Mouse (Mus musculus): ENCODE data around the gene Dync1h1. TPM values are rescaled to one million over a fixed set of nuclear protein-coding genes. Genes with fewer than 3 reads are reported as not detected.

Dync1h1 gene
- polyA plus RNA-seq (2015; fragmentation: Nextera tagmentation; extraction: Ambion mirVana), result 7.2 and 8.3 TPM in 2 replicates

DNA sequence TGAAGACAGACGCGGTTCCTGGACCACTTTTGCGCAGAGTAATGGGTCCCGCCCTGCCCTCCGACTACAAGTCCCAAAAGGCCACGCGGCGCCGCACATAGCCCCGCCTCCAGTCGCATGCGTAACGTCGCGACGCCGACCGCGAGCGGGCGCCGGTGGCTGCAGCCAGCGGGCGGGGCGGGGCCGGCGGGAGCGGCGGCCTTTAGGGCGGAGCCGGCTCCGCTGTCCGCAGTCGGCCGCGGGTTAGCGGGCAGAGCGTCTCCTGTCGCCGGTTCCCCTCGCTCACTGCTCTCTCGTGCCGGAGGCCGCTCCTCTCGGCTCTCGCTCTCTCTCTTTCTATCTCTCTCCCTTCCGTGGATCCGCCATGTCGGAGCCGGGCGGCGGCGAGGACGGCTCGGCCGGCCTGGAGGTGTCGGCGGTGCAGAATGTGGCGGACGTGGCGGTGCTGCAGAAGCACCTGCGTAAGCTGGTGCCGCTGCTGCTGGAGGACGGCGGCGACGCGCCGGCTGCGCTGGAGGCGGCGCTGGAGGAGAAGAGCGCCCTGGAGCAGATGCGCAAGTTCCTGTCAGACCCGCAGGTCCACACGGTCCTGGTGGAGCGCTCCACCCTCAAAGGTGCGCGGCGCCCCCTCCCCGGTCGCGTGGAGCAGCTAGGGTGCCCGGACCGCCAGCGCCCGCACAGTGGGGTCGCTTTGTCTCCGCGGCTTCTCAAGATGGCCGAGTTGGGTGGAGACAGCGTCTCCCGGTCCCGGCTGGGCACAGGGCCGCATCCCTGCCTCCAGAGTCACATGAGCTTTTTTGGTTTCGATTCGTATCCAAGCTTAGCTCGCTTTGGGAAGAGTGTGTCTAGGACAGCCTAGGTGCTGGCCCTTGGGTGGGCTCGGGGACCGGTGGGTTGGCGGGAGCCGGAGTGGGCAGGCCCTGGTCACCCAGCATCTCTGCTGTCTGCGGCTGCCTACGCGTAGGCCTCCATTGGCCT is at the start of gene Dync1h1:
Dync1h1 (plus strand) TSS at position 212 of the 978 bp plus-strand sequence.
- TF ChIP-seq EP300 (IDR thresholded peaks at IDR 0.05; ENCODE audit: low read depth) (no peak), CTCF (IDR thresholded peaks at IDR 0.05; ENCODE audit: low read depth) (no peak)
- peak within 1 kb of the TSS; percentile 70 for H3K4me3 ChIP-seq (ENCODE audit: low read depth, low read length)
- peak within 1 kb of the TSS; percentile 92 for H3K27ac ChIP-seq (ENCODE audit: low read depth)
- H3K36me3 ChIP-seq (replicated peaks; ENCODE audit: insufficient read depth, low read length), result no peaks in the 10 kb centered on the region
- ATAC-seq (peak; percentile 96), DNase-seq (peak; percentile 96)
- no peaks in the 10 kb centered on the region for H3K27me3 ChIP-seq (ENCODE audit: insufficient read depth, low read length)
- no peaks in the 10 kb centered on the region for H3K9me3 ChIP-seq (ENCODE audit: low read length)
- WGBS (ENCODE audit: insufficient replicate concordance), result 2% methylated on average over 101 of the region's 105 CpGs
- H3K4me1 ChIP-seq (ENCODE audit: insufficient read depth), result peaks cover 28% of the 10 kb centered on the region
- H3K4me2 ChIP-seq (ENCODE audit: low read depth, low read length), result peak within 1 kb of the TSS; percentile 75
- peak within 1 kb of the TSS; percentile 86 for H3K9ac ChIP-seq (replicated peaks)

DNA sequence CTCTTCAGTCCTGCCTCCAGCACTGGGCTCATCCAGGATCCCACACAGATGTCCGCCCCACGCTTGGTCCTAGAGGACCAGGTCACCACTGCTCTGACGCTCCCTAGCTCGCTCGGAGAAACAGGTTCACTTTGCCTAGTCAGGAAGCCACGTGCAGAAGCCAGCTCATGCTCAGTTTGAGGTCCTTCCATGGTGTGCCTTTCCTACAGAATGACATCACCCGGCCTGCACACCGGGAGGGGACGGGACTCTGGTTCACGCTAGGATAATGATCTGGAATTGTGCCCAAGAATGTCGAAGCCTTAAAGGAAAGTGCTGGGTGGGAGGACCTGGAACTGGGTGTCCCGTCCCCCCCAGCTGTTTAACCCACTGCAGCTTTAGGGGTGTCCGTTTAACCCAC is 49.1 kb upstream of the Dync1h1 start:
- 84% methylated on average over 13 of the region's 13 CpGs for WGBS (ENCODE audit: insufficient replicate concordance)
- H3K36me3 ChIP-seq (replicated peaks; ENCODE audit: insufficient read depth, low read length), result peaks cover 88% of the 10 kb centered on the region

GRCm38 (mm10) chr12:110553362-110553761 is 47.9 kb upstream of the Dync1h1 start:
- Histone ChIP-seq H3K4me2 (ENCODE audit: low read depth, low read length) (no peak overlapping the region), H3K27ac (ENCODE audit: low read depth) (no peak overlapping the region), H3K27me3 (ENCODE audit: insufficient read depth, low read length) (no peaks in the 10 kb centered on the region), H3K9me3 (ENCODE audit: low read length) (no peaks in the 10 kb centered on the region), H3K4me1 (ENCODE audit: insufficient read depth) (no peaks in the 10 kb centered on the region), H3K4me3 (ENCODE audit: low read depth, low read length) (no peak overlapping the region), H3K9ac (replicated peaks) (no peak overlapping the region), H3K36me3 (replicated peaks; ENCODE audit: insufficient read depth, low read length) (peaks cover 88% of the 10 kb centered on the region)
- ATAC-seq (no peak), DNase-seq (no peak)
- WGBS (ENCODE audit: insufficient replicate concordance), result 93% methylated on average over 5 of the region's 5 CpGs
- no peak for TF ChIP-seq CTCF (IDR thresholded peaks at IDR 0.05; ENCODE audit: low read depth)
- no peak for TF ChIP-seq EP300 (IDR thresholded peaks at IDR 0.05; ENCODE audit: low read depth)

More for the DNA sequence above, 49.1 kb upstream of the Dync1h1 start:
- Histone ChIP-seq H3K27ac (ENCODE audit: low read depth) (no peak overlapping the region), H3K27me3 (ENCODE audit: insufficient read depth, low read length) (no peaks in the 10 kb centered on the region), H3K9me3 (ENCODE audit: low read length) (no peaks in the 10 kb centered on the region), H3K4me1 (ENCODE audit: insufficient read depth) (no peaks in the 10 kb centered on the region), H3K9ac (replicated peaks) (no peak overlapping the region), H3K4me2 (ENCODE audit: low read depth, low read length) (no peak overlapping the region), H3K4me3 (ENCODE audit: low read depth, low read length) (no peak overlapping the region)
- ATAC-seq (no peak), DNase-seq (no peak)
- TF ChIP-seq EP300 (IDR thresholded peaks at IDR 0.05; ENCODE audit: low read depth) (no peak), CTCF (IDR thresholded peaks at IDR 0.05; ENCODE audit: low read depth) (no peak)

- Histone ChIP-seq H3K4me2 (ENCODE audit: low read depth, low read length) (no peak overlapping the region), H3K36me3 (replicated peaks; ENCODE audit: insufficient read depth, low read length) (peaks cover 72% of the 10 kb centered on the region), H3K4me1 (ENCODE audit: insufficient read depth) (no peaks in the 10 kb centered on the region), H3K9ac (replicated peaks) (no peak overlapping the region), H3K27ac (ENCODE audit: low read depth) (no peak overlapping the region), H3K27me3 (ENCODE audit: insufficient read depth, low read length) (no peaks in the 10 kb centered on the region), H3K4me3 (ENCODE audit: low read depth, low read length) (no peak overlapping the region), H3K9me3 (ENCODE audit: low read length) (no peaks in the 10 kb centered on the region)
- no peak for TF ChIP-seq CTCF (IDR thresholded peaks at IDR 0.05; ENCODE audit: low read depth)
- TF ChIP-seq EP300 (IDR thresholded peaks at IDR 0.05; ENCODE audit: low read depth), result no peak
- ATAC-seq (no peak), DNase-seq (no peak)
- WGBS (ENCODE audit: insufficient replicate concordance), result 87% methylated on average over 21 of the region's 21 CpGs
Observed at GRCm38 (mm10) chr12:110555536-110556240, 45.6 kb upstream of the Dync1h1 start.

GRCm38 (mm10) chr12:110556861-110557628 is 44.2 kb upstream of the Dync1h1 start:
- H3K4me1 ChIP-seq (ENCODE audit: insufficient read depth), result no peaks in the 10 kb centered on the region
- no peaks in the 10 kb centered on the region for H3K9me3 ChIP-seq (ENCODE audit: low read length)
- ATAC-seq (no peak), DNase-seq (no peak)
- H3K4me3 ChIP-seq (ENCODE audit: low read depth, low read length), result no peak overlapping the region
- TF ChIP-seq CTCF (IDR thresholded peaks at IDR 0.05; ENCODE audit: low read depth) (no peak), EP300 (IDR thresholded peaks at IDR 0.05; ENCODE audit: low read depth) (no peak)
- no peak overlapping the region for H3K4me2 ChIP-seq (ENCODE audit: low read depth, low read length)
- no peak overlapping the region for H3K27ac ChIP-seq (ENCODE audit: low read depth)
- H3K9ac ChIP-seq (replicated peaks), result no peak overlapping the region
- WGBS (ENCODE audit: insufficient replicate concordance), result 91% methylated on average over 18 of the region's 18 CpGs
- H3K36me3 ChIP-seq (replicated peaks; ENCODE audit: insufficient read depth, low read length), result peaks cover 63% of the 10 kb centered on the region
- H3K27me3 ChIP-seq (ENCODE audit: insufficient read depth, low read length), result no peaks in the 10 kb centered on the region

Measured in liver, postnatal 0 days (tissue).